ENCODE assay signal across 32 mouse cellular contexts in the genomic region with DNA sequence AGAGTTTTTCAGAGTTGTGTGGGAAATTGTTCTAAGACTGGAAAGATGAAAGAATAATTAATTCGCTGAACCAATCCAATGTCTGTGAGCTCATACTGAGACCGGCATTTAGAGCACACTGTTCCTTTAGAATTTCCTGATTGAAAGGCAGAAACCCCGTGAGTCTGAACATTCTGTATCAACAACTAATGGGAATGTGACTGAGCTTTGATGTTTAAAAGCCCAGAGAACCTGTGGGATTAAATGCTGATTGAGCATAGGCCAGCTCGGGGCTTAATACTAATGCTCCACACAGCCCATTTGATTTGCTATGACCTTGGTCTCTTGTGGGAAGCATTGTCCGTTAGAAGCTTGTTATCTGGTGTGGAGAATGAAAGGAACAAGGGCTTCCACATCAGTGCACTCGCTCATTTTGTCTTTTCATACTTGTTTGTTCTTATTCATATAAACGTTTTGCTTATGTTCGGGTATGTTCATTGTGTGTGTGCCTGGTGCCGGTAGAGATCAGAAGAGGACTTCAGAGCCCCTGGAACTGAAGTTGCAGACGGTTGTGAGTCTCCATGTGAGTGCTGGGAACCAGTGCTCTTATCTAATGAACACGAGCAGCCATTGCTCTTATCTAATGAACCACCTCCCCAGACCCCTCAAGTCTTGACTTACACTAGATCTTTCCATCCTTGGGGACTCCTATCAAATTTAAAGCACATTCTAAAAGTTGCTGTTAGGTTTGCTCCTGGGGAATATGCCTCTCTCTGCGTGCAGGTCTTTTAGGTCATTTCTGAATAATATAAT. TPM values are rescaled to one million over a fixed set of nuclear protein-coding genes. Genes with fewer than 3 reads are reported as not detected.
DNase-seq lines count a peak whose midpoint lies in the region; ATAC-seq lines count a peak whose summit lies in the region.
"Had no signal": no experiment of that assay in that cellular context is flagged by ENCODE, and none has a peak within 500 bp of the region (broad histone marks: within the 10 kb centered on the region; RNA-seq: fewer than 3 reads in every experiment).

No protein-coding gene starts in this region.

- ATAC-seq in midbrain, embryonic 15.5 days (replicated peaks): peak; percentile 67; the same call in 1 of the 2 replicates
- ATAC-seq in midbrain, embryonic 11.5 days (ENCODE audit: low FRiP score): no peak
- peak; percentile 58; the same call in 1 of the 2 replicates for ATAC-seq in forebrain, embryonic 13.5 days
- ATAC-seq: CD4-positive, CD25-positive, alpha-beta regulatory T cell, adult 4 months; inflammation-experienced regulatory T-cells, adult 6 months; lung, postnatal 0 days had no signal

- intact Hi-C loops in heart, postnatal 10 days (cut with DNase I): no loop called here

- H3K9me3 ChIP-seq in midbrain, embryonic 15.5 days: no peaks in the 10 kb centered on the region
- H3K9me3 ChIP-seq in midbrain, embryonic 11.5 days (ENCODE audit: control insufficient read depth, low read length): no peaks in the 10 kb centered on the region
- H3K9me3 ChIP-seq in forebrain, embryonic 13.5 days (replicated peaks): no peaks in the 10 kb centered on the region
- H3K9me3 ChIP-seq: embryonic facial prominence, embryonic 12.5 days; hindbrain, embryonic 13.5 days; kidney, embryonic 15.5 days; limb, embryonic 13.5 days; liver, embryonic 13.5 days; neural tube, embryonic 15.5 days had no signal

- H3K9ac ChIP-seq in midbrain, embryonic 15.5 days: no peak overlapping the region
- no peak overlapping the region for H3K9ac ChIP-seq in midbrain, embryonic 11.5 days (ENCODE audit: low read length)
- no peak overlapping the region for H3K9ac ChIP-seq in forebrain, embryonic 13.5 days
- H3K9ac ChIP-seq: embryonic facial prominence, embryonic 12.5 days; hindbrain, embryonic 13.5 days; kidney, embryonic 15.5 days; limb, embryonic 13.5 days; liver, embryonic 13.5 days; neural tube, embryonic 15.5 days had no signal

- H3K27ac ChIP-seq in midbrain, embryonic 15.5 days: no peak overlapping the region
- H3K27ac ChIP-seq in midbrain, embryonic 11.5 days (ENCODE audit: low read depth, low read length): no peak overlapping the region
- no peak overlapping the region for H3K27ac ChIP-seq in forebrain, embryonic 13.5 days
- H3K27ac ChIP-seq: embryonic facial prominence, embryonic 12.5 days; hindbrain, embryonic 13.5 days; kidney, embryonic 15.5 days; layer of hippocampus, adult 2 months; limb, embryonic 13.5 days; liver, embryonic 13.5 days; neural tube, embryonic 15.5 days had no signal

- no peaks in the 10 kb centered on the region for H3K4me1 ChIP-seq in midbrain, embryonic 15.5 days
- peaks cover 3% of the 10 kb centered on the region; the same call in 1 of the 2 replicates for H3K4me1 ChIP-seq in midbrain, embryonic 11.5 days (ENCODE audit: control insufficient read depth, insufficient read depth, low read length)
- H3K4me1 ChIP-seq in forebrain, embryonic 13.5 days: peaks cover 10% of the 10 kb centered on the region
- H3K4me1 ChIP-seq: kidney, embryonic 15.5 days; limb, embryonic 13.5 days; liver, embryonic 13.5 days; neural tube, embryonic 15.5 days had no signal

- no peak for DNase-seq in midbrain, embryonic 11.5 days (ENCODE audit: low spot score, missing footprints)
- peak; percentile 27 for DNase-seq in brain, adult 2 months (ENCODE audit: low read depth, low spot score)
- no peak for DNase-seq in heart, postnatal 10 days
- no peak for DNase-seq in gastrocnemius, postnatal 4 days (ENCODE audit: low spot score in 2 of 2)
- DNase-seq in layer of hippocampus, postnatal 10 days (ENCODE audit: low spot score in 2 of 2): no peak
- DNase-seq: adrenal gland, adult 8-10 months; cerebellum, adult 11 months; cerebellum, adult 9-10 months; cerebellum, postnatal 36 days; embryo, embryonic 11 days; gastrocnemius, postnatal 14 days; heart, adult 18-20 months; heart, postnatal 4 days; kidney, adult 11 months; kidney, postnatal 36 days; liver, embryonic 13.5 days; lung, adult 18-20 months; right cerebral cortex, adult 18-20 months; spleen, adult 18-20 months; thymus, postnatal 14 days had no signal

- H3K36me3 ChIP-seq in midbrain, embryonic 15.5 days (replicated peaks): no peaks in the 10 kb centered on the region
- no peaks in the 10 kb centered on the region for H3K36me3 ChIP-seq in midbrain, embryonic 11.5 days (ENCODE audit: control insufficient read depth, insufficient read depth, low read length)
- no peaks in the 10 kb centered on the region for H3K36me3 ChIP-seq in forebrain, embryonic 13.5 days (ENCODE audit: poor library complexity, severe bottlenecking)
- H3K36me3 ChIP-seq: embryonic facial prominence, embryonic 12.5 days; hindbrain, embryonic 13.5 days; kidney, embryonic 15.5 days; limb, embryonic 13.5 days; liver, embryonic 13.5 days; neural tube, embryonic 15.5 days had no signal

- H3K27me3 ChIP-seq in midbrain, embryonic 15.5 days (replicated peaks): no peaks in the 10 kb centered on the region
- H3K27me3 ChIP-seq in midbrain, embryonic 11.5 days (ENCODE audit: control insufficient read depth, insufficient read depth, low read length): no peaks in the 10 kb centered on the region
- no peaks in the 10 kb centered on the region for H3K27me3 ChIP-seq in forebrain, embryonic 13.5 days
- H3K27me3 ChIP-seq: embryonic facial prominence, embryonic 12.5 days; hindbrain, embryonic 13.5 days; kidney, embryonic 15.5 days; limb, embryonic 13.5 days; liver, embryonic 13.5 days; neural tube, embryonic 15.5 days had no signal

- no peak overlapping the region for H3K4me2 ChIP-seq in midbrain, embryonic 15.5 days
- no peak overlapping the region for H3K4me2 ChIP-seq in midbrain, embryonic 11.5 days
- H3K4me2 ChIP-seq in forebrain, embryonic 13.5 days: no peak overlapping the region
- H3K4me2 ChIP-seq: embryonic facial prominence, embryonic 12.5 days; heart, embryonic 11.5 days; hindbrain, embryonic 13.5 days; kidney, embryonic 15.5 days; limb, embryonic 13.5 days; liver, embryonic 13.5 days; neural tube, embryonic 15.5 days had no signal

- 50% methylated on average over 12 of the region's 12 CpGs for WGBS in midbrain, embryonic 15.5 days
- WGBS in midbrain, embryonic 11.5 days: 59% methylated on average over 12 of the region's 12 CpGs
- WGBS in forebrain, embryonic 13.5 days: 25% methylated on average over 12 of the region's 12 CpGs

- no peak overlapping the region for H3K4me3 ChIP-seq in midbrain, embryonic 15.5 days
- no peak overlapping the region for H3K4me3 ChIP-seq in midbrain, embryonic 11.5 days (ENCODE audit: low read depth, low read length)
- no peak overlapping the region for H3K4me3 ChIP-seq in forebrain, embryonic 13.5 days
- H3K4me3 ChIP-seq: embryonic facial prominence, embryonic 12.5 days; hindbrain, embryonic 13.5 days; kidney, embryonic 15.5 days; layer of hippocampus, adult 2 months; limb, embryonic 13.5 days; liver, embryonic 13.5 days; neural tube, embryonic 15.5 days had no signal

RNA-seq across cellular contexts. Expression of a gene that starts 17.0 kb away (rescaled TPM):
- 32.7 and 35.2 TPM in 2 replicates for polyA plus RNA-seq in midbrain, embryonic 15.5 days (2015; fragmentation: Nextera tagmentation; extraction: Ambion mirVana)
- polyA plus RNA-seq in midbrain, embryonic 11.5 days (2014; fragmentation: Nextera tagmentation; extraction: Ambion mirVana): 31.3 and 34.2 TPM in 2 replicates
- 30.8 and 31.8 TPM in 2 replicates for polyA plus RNA-seq in forebrain, embryonic 13.5 days (2015; fragmentation: Nextera tagmentation; extraction: Ambion mirVana)
- total RNA-seq in heart, postnatal 10 days (2021): 1 to 10 TPM; 2.6 to 2.8 TPM
- 1 to 10 TPM; 3.0 to 3.9 TPM for total RNA-seq in gastrocnemius, postnatal 4 days (2021)
- total RNA-seq in layer of hippocampus, postnatal 10 days (2021): 10 to 100 TPM; 23.7 to 28.7 TPM

Comparison
In these comparisons a context has a peak if more than half of its experiments do, and no peak if none do; other contexts are left out.
1. RNA of a gene that starts 17.0 kb away (total RNA-seq): 23.7 to 28.7 TPM in layer of hippocampus, postnatal 10 days; 3.0 to 3.9 TPM in gastrocnemius, postnatal 4 days and 2.6 to 2.8 TPM in heart, postnatal 10 days; every median in the first group is over 4 times any median in the second.